Mouse (Mus musculus) kidney, adult 2 months (tissue): Measurements from ENCODE around the gene BC080695.

Experiments
- CTCF ChIP-seq: fragments of 200-500 bp; conservative IDR thresholded peaks from 2 replicates; pipeline ENCODE4 v1.5.1; 2011; ENCODE audit warnings: low read depth, mild to moderate bottlenecking, control low read depth, low read length, moderate library complexity, mixed read lengths; ENCODE audit not compliant: insufficient read depth, insufficient read length
- POLR2A ChIP-seq: fragments of 200-500 bp; IDR thresholded peaks from one replicate; pipeline ENCODE4 v1.6.1; 2011; ENCODE audit warnings: low read depth, low read length, control low read depth

DNA sequence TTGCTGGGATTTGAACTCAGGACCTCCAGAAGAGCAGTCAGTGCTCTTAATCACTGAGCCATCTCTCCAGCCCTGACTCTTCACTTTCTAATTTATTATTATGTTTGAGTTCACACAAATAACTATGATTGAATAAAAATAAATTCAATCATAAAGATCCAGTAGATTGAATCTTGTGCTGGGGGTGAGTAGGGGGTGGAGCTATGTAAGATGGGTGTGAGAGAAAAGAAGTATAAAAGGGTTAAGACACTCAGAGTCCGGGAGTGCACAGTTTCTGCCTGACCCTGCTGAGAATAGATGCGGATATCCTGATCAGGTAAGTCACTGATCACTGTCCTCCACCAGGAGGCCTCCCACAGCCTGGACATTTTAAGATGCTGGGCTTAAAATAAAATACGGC is 40.5 kb upstream of the BC080695 start, which contains the start of gene Gm13043:
- no peak for TF ChIP-seq CTCF
- no peak for TF ChIP-seq POLR2A
